Mouse (Mus musculus): ENCODE results near the gene Cfl1. TPM values are rescaled to one million over a fixed set of nuclear protein-coding genes. Genes with fewer than 3 reads are reported as not detected.
"Not testable (repeated sequence)": the region's sequence is repeated elsewhere in the genome, so short reads cannot be mapped to it uniquely, and the experiment has no call there.

The Cfl1 gene
- total and polyA plus RNA-seq, 3 experiments, result 818 to 1,768 (median 999) TPM

- TF ChIP-seq IRF4 (IDR thresholded peaks at IDR 0.05; ENCODE audit: low read depth, low read length), result 0 out of 2 replicates have a peak, but pooled peaks have one; percentile 8
- no peak for TF ChIP-seq RAD21 (IDR thresholded peaks at IDR 0.05; ENCODE audit: low read depth, low read length)
- no peak for TF ChIP-seq MEF2A (IDR thresholded peaks at IDR 0.05; ENCODE audit: borderline replicate concordance, low read depth, low read length)
- TF ChIP-seq MAX (IDR thresholded peaks at IDR 0.05; ENCODE audit: low read length), result peak; percentile 81
- peak; percentile 88 for TF ChIP-seq USF1 (IDR thresholded peaks at IDR 0.05; ENCODE audit: low read depth, low read length)
- no peak for TF ChIP-seq ZNF384 (IDR thresholded peaks at IDR 0.05; ENCODE audit: low read depth, low read length)
- peak; percentile 79 for TF ChIP-seq ELF1 (IDR thresholded peaks at IDR 0.05; ENCODE audit: low read depth, low read length)
- TF ChIP-seq TBP (conservative IDR thresholded peaks at IDR 0.05; ENCODE audit: low read depth, low read length), result peak; percentile 70; the same call in 1 of the 2 replicates
- no peak for TF ChIP-seq RCOR1 (conservative IDR thresholded peaks at IDR 0.05; ENCODE audit: low read depth, low read length)
- TF ChIP-seq MXI1 (IDR thresholded peaks at IDR 0.05; ENCODE audit: low read depth, low read length), result peak; percentile 94
- peak; percentile 62 for TF ChIP-seq NELFE (IDR thresholded peaks at IDR 0.05; ENCODE audit: low read depth, low read length)
- TF ChIP-seq ETS1 (conservative IDR thresholded peaks at IDR 0.05; ENCODE audit: low read depth, low read length), result peak; percentile 20; the same call in 1 of the 2 replicates
- TF ChIP-seq CTCF (conservative IDR thresholded peaks at IDR 0.05 in 1 of 2, IDR thresholded peaks at IDR 0.05 in 1 of 2; ENCODE audit: low read depth in 2 of 2, low read length in 2 of 2), result no peak
- TF ChIP-seq EP300 (IDR thresholded peaks at IDR 0.05; ENCODE audit: low read length), result no peak
- no peak; the same call in 1 of the 2 replicates for TF ChIP-seq UBTF (IDR thresholded peaks at IDR 0.05; ENCODE audit: low read depth, low read length)
- no peak for TF ChIP-seq ZC3H11A (IDR thresholded peaks at IDR 0.05; ENCODE audit: low read depth, low read length)
These were observed 848 bp downstream of the Cfl1 start (continued) for GRCm38 (mm10) chr19:5490898-5491708.

GRCm38 (mm10) chr19:5492641-5493040, 2.4 kb downstream of the Cfl1 start:
- no peak overlapping the region for H3K9ac ChIP-seq (ENCODE audit: insufficient read depth, low read depth)
- H3K27me3 ChIP-seq (replicated peaks), result no peaks in the 10 kb centered on the region
- in situ Hi-C loops (cut with MboI; ENCODE audit: low pct_ligation_motif_present, low pct_unique_long_range_greater_than_20kb, low sequenced_read_pairs), result loop anchor here (5.0 kb wide), 1 partner anchor 35 kb away; the partner anchor contains the start of gene Ccdc85b

GRCm38 (mm10) chr19:5493301-5493721, 3.1 kb downstream of the Cfl1 start:
- H3K27ac ChIP-seq (ENCODE audit: insufficient read depth, low read depth); DNase-seq (ENCODE audit: extremely low read depth); dilution Hi-C loops (cut with MboI; ENCODE audit: extremely low pct_ligation_motif_present, extremely low pct_unique_long_range_greater_than_20kb, low sequenced_read_pairs); H3K27me3 ChIP-seq (replicated peaks); H3K4me3 ChIP-seq (replicated peaks in 1 of 3; ENCODE audit: low read depth in 2 of 3, low read length in 2 of 3, poor library complexity in 1 of 3); H3K9ac ChIP-seq (ENCODE audit: insufficient read depth, low read depth); H3K4me2 ChIP-seq (ENCODE audit: insufficient read depth, low read depth, poor library complexity, severe bottlenecking); H3K9me3 ChIP-seq (replicated peaks; ENCODE audit: low read length): not testable (repeated sequence)
- H3K4me1 ChIP-seq (ENCODE audit: control insufficient read depth in 1 of 2, insufficient read depth in 2 of 2), result peaks cover 4 to 19% of the 10 kb centered on the region in 2 experiments
- H3K79me2 ChIP-seq (replicated peaks; ENCODE audit: control insufficient read depth, extremely low read depth, insufficient read depth, poor library complexity, severe bottlenecking), result peaks cover 24% of the 10 kb centered on the region
- peaks cover 51 to 61% of the 10 kb centered on the region in 2 experiments for H3K36me3 ChIP-seq (replicated peaks in 1 of 2; ENCODE audit: control insufficient read depth in 1 of 2, insufficient read depth in 1 of 2, low read length in 1 of 2)
- in situ Hi-C loops (cut with MboI; ENCODE audit: low pct_ligation_motif_present, low pct_unique_long_range_greater_than_20kb, low sequenced_read_pairs), result loop anchor here (5.0 kb wide), 1 partner anchor 36 kb away; the partner anchor contains the start of gene Ccdc85b

More at GRCm38 (mm10) chr19:5492641-5493040, 2.4 kb downstream of the Cfl1 start:
- Histone ChIP-seq H3K4me2 (ENCODE audit: insufficient read depth, low read depth, poor library complexity, severe bottlenecking) (no peak overlapping the region; the same call in 1 of the 2 replicates), H3K79me2 (replicated peaks; ENCODE audit: control insufficient read depth, extremely low read depth, insufficient read depth, poor library complexity, severe bottlenecking) (peaks cover 24% of the 10 kb centered on the region), H3K4me3 (replicated peaks in 1 of 3; ENCODE audit: low read depth in 2 of 3, low read length in 2 of 3, poor library complexity in 1 of 3) (no peak overlapping the region), H3K4me1 (ENCODE audit: control insufficient read depth in 1 of 2, insufficient read depth in 2 of 2) (peaks cover 4 to 19% of the 10 kb centered on the region in 2 experiments), H3K9me3 (replicated peaks; ENCODE audit: low read length) (no peaks in the 10 kb centered on the region), H3K36me3 (replicated peaks in 1 of 2; ENCODE audit: control insufficient read depth in 1 of 2, insufficient read depth in 1 of 2, low read length in 1 of 2) (peaks cover 49 to 54% of the 10 kb centered on the region in 2 experiments), H3K27ac (ENCODE audit: insufficient read depth, low read depth) (no peak overlapping the region)
- dilution Hi-C loops (cut with MboI; ENCODE audit: extremely low pct_ligation_motif_present, extremely low pct_unique_long_range_greater_than_20kb, low sequenced_read_pairs), result no loop called here
- DNase-seq (ENCODE audit: extremely low read depth), result no peak
- TF ChIP-seq TCF12 (IDR thresholded peaks at IDR 0.05; ENCODE audit: low read depth, low read length) (no peak), MEF2A (IDR thresholded peaks at IDR 0.05; ENCODE audit: borderline replicate concordance, low read depth, low read length) (no peak), SMC3 (IDR thresholded peaks at IDR 0.05; ENCODE audit: low read depth, low read length) (no peak), ZKSCAN1 (IDR thresholded peaks at IDR 0.05; ENCODE audit: borderline replicate concordance, low read depth, low read length) (no peak), USF1 (IDR thresholded peaks at IDR 0.05; ENCODE audit: low read depth, low read length) (no peak), MXI1 (IDR thresholded peaks at IDR 0.05; ENCODE audit: low read depth, low read length) (no peak), PAX5 (IDR thresholded peaks at IDR 0.05; ENCODE audit: low read length) (no peak), TBP (conservative IDR thresholded peaks at IDR 0.05; ENCODE audit: low read depth, low read length) (no peak), BHLHE40 (IDR thresholded peaks at IDR 0.05; ENCODE audit: low read depth, low read length) (no peak), POLR2A (IDR thresholded peaks at IDR 0.05; ENCODE audit: low read depth, low read length) (no peak), MAFK (IDR thresholded peaks at IDR 0.05; ENCODE audit: insufficient replicate concordance, low read length) (no peak), NELFE (IDR thresholded peaks at IDR 0.05; ENCODE audit: low read depth, low read length) (no peak)
